Mouse (Mus musculus) heart, embryonic 10.5 days (tissue): ENCODE data around the gene Ntrk3. TPM values are rescaled to one million over a fixed set of nuclear protein-coding genes. Genes with fewer than 3 reads are reported as not detected.

Source experiments
- DNase-seq: peaks from one replicate; pipeline ENCODE4 v3.0.0-alpha.2; 2017; ENCODE audit warnings: low spot score
- H3K27ac ChIP-seq: fragments of 300-500 bp; sonication (generic); 2 replicates; pipeline ENCODE4 v1.5.1; 2016; ENCODE audit warnings: mild to moderate bottlenecking
- H3K27me3 ChIP-seq: fragments of 300-500 bp; sonication (generic); 2 replicates; pipeline ENCODE4 v1.6.1; 2016; ENCODE audit warnings: mild to moderate bottlenecking; ENCODE audit not compliant: poor library complexity, insufficient read depth, severe bottlenecking
- H3K36me3 ChIP-seq: fragments of 300-500 bp; sonication (generic); 2 replicates; pipeline ENCODE4 v1.6.1; 2016; ENCODE audit warnings: mild to moderate bottlenecking, moderate library complexity
- H3K4me1 ChIP-seq: fragments of 300-500 bp; sonication (generic); 2 replicates; pipeline ENCODE4 v1.6.1; 2016; ENCODE audit warnings: mild to moderate bottlenecking
- H3K4me3 ChIP-seq: fragments of 300-500 bp; sonication (generic); 2 replicates; pipeline ENCODE4 v1.5.1; 2016; ENCODE audit warnings: mild to moderate bottlenecking, moderate library complexity
- H3K9me3 ChIP-seq: fragments of 300-500 bp; sonication (generic); 2 replicates; pipeline ENCODE4 v1.6.1; 2016; ENCODE audit warnings: mild to moderate bottlenecking, moderate library complexity
- WGBS: fragments of 180-500 bp; shearing (Covaris S2); methylation state at CpG from one replicate; pipeline ENCODE4 v1.1.7; 2016; 5-methylcytosine and 5-hydroxymethylcytosine counted together
- polyA plus RNA-seq: library from polyadenylated mRNA; unstranded; fragments of >200 nt; fragmentation: Nextera tagmentation; extraction: Ambion mirVana; gene quantifications from 2 replicates; pipeline ENCODE4 v1.2.1, GENCODE M21; 2016

Ntrk3 gene
- polyA plus RNA-seq, 1 experiment from 2014 or later = 1.4 TPM

DNA sequence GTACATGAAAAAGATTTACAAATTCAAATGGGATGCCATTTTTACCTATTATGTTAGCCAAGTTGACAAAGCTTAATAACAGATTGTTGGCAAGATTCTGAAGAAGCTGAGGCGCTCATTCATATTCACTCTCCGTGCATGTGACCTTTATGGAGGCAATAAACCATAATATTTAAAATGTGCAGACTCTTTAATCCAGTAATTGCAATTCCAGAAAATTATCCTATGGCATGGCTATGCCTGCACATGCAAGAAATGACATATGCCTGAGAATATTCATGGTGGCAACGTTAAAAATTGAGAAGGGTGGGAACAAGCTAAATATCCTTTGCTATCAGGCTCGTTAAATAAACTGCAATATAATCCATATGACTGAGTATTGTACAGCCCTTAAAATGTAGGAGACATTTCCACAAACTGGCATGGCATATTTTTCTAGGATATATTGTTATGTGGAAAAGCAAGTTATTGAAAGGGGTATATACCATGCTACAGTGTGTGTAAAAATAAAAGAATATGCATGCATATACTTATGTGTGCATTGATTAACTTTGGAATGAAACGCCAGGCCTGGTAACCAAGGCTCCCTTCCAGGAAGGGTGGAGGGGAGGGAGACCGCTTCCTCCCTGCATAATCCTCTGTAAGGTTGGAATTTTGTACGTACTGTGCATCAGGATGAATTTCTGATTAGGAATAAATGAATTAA, 16.1 kb upstream of the Ntrk3 start:
- Histone ChIP-seq H3K4me3 (no peak overlapping the region), H3K36me3 (no peaks in the 10 kb centered on the region), H3K27ac (no peak overlapping the region), H3K9me3 (no peaks in the 10 kb centered on the region), H3K4me1 (no peaks in the 10 kb centered on the region), H3K27me3 (no peaks in the 10 kb centered on the region)
- DNase-seq = peak; percentile 25
- 77% methylated on average over 7 of the region's 7 CpGs for WGBS

DNA sequence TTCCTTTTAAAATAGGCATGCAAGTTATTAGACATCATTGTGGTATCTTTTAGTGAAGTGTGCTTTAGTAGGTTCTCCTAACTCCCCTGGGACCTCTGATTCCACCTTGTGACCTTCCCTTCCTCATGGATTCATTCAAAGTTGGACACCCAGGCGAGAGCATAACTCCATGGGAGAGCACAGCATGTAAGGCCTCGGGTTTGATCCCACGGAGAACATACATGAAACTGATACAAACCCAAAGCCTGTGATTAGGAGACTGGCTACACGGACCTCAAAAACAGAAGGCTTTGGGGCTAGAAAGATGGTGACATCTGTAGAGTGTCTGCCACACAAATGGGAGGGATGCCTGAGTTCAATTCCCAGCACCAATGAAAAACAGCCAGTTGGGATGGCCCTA, 15.1 kb upstream of the Ntrk3 start:
- Histone ChIP-seq H3K27me3 (no peaks in the 10 kb centered on the region), H3K27ac (no peak overlapping the region), H3K36me3 (no peaks in the 10 kb centered on the region), H3K9me3 (no peaks in the 10 kb centered on the region), H3K4me1 (no peaks in the 10 kb centered on the region), H3K4me3 (no peak overlapping the region)
- DNase-seq = peak; percentile 65
- 88% methylated on average over 4 of the region's 4 CpGs for WGBS

DNA sequence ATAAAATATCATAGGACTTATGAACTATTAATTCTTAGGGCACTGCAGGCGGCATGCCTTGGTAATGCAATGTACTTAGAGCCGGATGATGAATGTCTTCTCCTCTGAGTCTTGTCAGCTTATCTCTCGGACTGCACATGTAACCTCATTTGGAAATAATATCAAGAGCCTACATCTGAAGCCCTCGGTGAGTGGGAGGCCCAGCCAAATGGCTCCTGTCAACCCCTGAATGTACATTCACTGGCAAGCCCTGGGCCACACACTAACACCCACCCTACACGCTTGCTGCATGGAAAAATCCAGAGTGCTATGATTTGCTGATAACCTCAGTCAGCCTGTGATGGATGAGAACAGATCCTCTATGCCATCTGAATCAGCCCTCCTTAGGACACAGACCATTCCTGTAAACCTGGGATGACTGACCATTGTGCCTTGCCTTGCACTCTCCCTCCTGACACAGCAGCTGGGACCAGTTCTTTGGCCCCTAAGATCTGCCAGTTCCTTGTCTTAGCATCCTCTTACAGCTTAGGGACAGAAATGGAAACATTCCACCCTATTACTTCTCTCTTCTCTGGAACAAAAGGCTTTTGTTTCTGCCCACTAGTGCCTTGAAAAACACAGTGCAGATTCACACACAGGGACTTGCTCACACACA, 6.0 kb upstream of the Ntrk3 start:
- Histone ChIP-seq H3K4me3 (no peak overlapping the region), H3K4me1 (no peaks in the 10 kb centered on the region), H3K27me3 (no peaks in the 10 kb centered on the region), H3K27ac (no peak overlapping the region), H3K36me3 (no peaks in the 10 kb centered on the region), H3K9me3 (no peaks in the 10 kb centered on the region)
- 62% methylated on average over 5 of the region's 5 CpGs for WGBS
- DNase-seq = no peak

DNA sequence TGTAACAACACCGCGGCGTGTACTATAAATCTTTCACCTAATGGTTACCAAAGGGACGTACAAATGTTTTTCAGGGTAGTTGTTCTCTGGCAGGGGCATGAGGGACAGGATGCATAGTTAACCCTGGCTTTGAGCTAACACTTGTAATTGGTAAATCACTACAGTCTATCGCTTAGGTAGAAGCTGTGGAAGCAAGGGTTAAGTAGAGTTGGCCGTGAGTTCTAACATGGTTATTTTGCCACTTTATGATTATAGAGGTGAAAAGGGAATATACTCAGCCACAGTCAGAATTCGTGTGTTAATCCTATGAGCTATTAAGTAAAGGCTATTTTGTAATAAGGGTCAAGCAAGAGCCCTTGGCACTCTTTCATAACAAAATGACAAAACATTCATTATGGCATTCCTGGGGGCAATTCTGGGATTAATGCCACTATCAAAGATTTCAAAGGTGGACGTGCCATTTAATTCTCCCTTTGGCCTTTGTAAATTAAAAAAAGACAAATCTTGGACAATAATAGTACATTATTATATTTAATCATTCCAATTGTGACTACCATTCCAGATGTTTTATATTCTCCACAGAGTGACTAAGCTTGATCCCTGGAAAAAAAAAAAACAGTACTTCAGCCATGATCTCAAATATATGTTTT, 1.7 kb upstream of the Ntrk3 start:
- H3K27me3 ChIP-seq = no peaks in the 10 kb centered on the region
- DNase-seq = peak; percentile 10
- H3K9me3 ChIP-seq = no peaks in the 10 kb centered on the region
- H3K27ac ChIP-seq = no peak overlapping the region
- WGBS = 82% methylated on average over 8 of the region's 8 CpGs
- no peaks in the 10 kb centered on the region for H3K4me1 ChIP-seq
- no peak overlapping the region for H3K4me3 ChIP-seq
- H3K36me3 ChIP-seq = no peaks in the 10 kb centered on the region

DNA sequence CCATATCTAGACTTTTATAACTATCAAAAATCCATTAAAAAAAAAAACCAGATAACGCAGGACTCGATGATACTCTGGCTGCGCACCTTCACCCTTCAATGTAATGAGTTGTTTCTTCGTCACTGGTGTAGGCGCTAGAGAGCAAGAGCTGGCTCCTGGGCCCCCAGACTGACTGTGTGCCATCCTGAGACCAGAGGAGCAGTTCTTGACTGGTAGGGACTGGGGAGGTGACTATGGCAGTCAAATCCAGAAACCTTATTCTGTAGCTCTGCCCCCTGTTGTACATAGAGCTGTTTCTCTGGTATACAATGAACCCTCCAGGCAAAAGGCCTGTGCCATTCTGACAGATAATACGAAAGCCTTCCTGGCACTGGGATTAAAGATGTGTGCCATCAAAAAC, 616 bp downstream of the Ntrk3 start:
- Histone ChIP-seq H3K9me3 (no peaks in the 10 kb centered on the region), H3K4me1 (no peaks in the 10 kb centered on the region)

DNA sequence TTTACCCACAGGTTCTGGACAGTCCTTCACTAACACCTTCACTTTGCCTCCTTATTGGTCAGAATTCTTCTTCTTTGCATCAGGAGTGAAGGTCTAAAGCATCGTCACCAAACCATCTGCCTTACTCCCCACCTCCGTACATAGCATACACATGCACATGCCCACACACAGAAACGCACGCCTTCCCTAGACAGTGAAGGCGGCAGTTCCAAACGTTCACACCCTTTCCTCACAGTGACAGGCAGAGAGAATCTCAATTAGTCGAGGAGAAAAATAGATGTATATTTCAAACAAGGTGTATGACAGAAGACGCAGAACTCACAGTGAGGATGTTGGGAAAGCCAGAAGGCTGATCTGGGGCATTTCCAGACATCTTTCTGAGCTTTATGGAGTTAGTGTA, 6.4 kb downstream of the Ntrk3 start:
- no peak overlapping the region for H3K27ac ChIP-seq
- H3K4me1 ChIP-seq = no peaks in the 10 kb centered on the region
- H3K4me3 ChIP-seq = no peak overlapping the region
- 78% methylated on average over 8 of the region's 8 CpGs for WGBS
- no peak for DNase-seq
- H3K9me3 ChIP-seq = no peaks in the 10 kb centered on the region
- no peaks in the 10 kb centered on the region for H3K36me3 ChIP-seq
- no peaks in the 10 kb centered on the region for H3K27me3 ChIP-seq

More for the DNA sequence above, 616 bp downstream of the Ntrk3 start:
- DNase-seq = peak; percentile 4
- WGBS = 86% methylated on average over 6 of the region's 6 CpGs
- no peaks in the 10 kb centered on the region for H3K27me3 ChIP-seq
- no peak overlapping the region for H3K27ac ChIP-seq
- H3K4me3 ChIP-seq = no peak overlapping the region
- H3K36me3 ChIP-seq = no peaks in the 10 kb centered on the region

DNA sequence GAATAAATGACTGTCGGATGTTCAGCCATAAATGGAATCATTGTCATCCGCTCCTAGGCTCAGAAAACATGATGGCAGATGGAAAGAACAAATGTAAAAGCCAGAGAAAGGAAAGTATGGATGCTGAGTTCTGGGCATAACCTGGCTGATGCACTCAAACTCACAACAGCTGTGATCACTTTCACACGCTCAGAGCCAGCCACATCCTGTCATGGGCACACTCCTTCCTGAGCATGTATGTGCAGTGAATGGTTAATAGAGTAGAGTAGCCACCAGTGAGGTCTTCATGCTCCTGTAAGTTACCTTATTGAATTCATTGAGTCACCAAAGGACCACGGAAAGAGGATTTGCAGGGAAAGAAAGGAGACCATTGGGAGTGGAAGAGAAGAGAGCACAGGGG, 13.2 kb downstream of the Ntrk3 start:
- Histone ChIP-seq H3K27ac (no peak overlapping the region), H3K9me3 (no peaks in the 10 kb centered on the region), H3K4me3 (no peak overlapping the region), H3K36me3 (no peaks in the 10 kb centered on the region), H3K27me3 (no peaks in the 10 kb centered on the region), H3K4me1 (no peaks in the 10 kb centered on the region)
- WGBS = 75% methylated on average over 4 of the region's 4 CpGs
- DNase-seq = no peak

DNA sequence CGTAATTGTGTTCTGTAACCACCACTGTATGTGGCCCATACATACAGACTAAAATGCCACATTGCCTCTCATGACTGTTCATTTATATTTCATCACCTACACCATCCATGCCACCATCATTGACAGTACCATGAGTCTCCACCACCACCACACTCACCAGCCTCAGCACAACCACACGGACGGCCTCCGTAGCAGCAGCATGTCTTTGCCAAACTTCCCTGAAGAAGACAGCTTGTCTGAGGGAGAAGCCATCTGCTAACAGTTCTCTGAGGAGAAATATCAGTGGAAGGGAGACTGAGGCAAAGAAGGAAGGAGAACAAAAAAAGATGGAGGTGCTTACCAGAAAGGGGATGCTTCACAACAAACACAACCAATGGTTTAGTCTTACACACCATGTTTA, 15.8 kb downstream of the Ntrk3 start:
- Histone ChIP-seq H3K27ac (no peak overlapping the region), H3K36me3 (no peaks in the 10 kb centered on the region), H3K27me3 (no peaks in the 10 kb centered on the region), H3K4me3 (no peak overlapping the region), H3K9me3 (no peaks in the 10 kb centered on the region), H3K4me1 (no peaks in the 10 kb centered on the region)
- WGBS = 86% methylated on average over 4 of the region's 4 CpGs
- no peak for DNase-seq

DNA sequence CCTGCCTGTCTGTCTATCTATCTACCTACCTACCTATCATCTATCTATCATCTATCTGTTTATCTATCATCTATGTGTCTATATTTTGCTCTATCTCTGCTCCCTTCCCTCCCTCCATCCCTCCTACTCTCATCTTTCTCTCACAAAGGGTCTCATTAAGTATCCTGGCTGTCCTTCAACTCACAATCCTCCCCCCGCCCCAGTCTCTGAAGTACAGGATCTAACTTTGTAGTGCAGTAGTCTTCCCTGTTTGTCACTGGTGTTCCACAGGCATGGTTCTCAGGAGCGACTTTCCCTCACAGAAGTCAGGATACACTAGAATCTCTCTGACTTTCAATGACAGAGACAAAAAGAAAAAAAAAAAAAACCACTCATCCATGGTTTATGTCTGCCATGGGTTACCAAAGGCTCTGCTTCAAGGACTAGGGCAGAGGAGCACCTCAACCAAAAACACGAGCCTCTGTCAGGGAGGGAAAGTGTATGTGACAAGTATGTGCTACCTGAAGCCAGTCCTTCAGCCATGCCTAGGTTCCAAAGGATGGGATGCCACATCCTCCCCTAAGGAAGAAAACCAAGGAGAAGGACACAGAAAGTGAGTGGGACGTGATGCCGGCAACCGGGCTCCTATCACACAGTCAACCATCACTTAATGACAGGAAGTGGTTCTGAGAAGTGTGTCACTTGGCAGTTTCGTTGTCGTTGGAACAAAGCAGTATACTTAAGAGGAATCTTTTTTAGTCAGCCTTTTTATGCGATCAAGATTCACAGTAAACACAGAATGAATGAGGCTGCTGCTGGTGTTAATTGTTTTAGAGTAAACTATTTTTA, 16.6 kb downstream of the Ntrk3 start:
- Histone ChIP-seq H3K27ac (no peak overlapping the region), H3K4me3 (no peak overlapping the region), H3K36me3 (no peaks in the 10 kb centered on the region), H3K27me3 (no peaks in the 10 kb centered on the region), H3K9me3 (no peaks in the 10 kb centered on the region), H3K4me1 (no peaks in the 10 kb centered on the region)
- no peak for DNase-seq
- WGBS = 77% methylated on average over 9 of the region's 9 CpGs

DNA sequence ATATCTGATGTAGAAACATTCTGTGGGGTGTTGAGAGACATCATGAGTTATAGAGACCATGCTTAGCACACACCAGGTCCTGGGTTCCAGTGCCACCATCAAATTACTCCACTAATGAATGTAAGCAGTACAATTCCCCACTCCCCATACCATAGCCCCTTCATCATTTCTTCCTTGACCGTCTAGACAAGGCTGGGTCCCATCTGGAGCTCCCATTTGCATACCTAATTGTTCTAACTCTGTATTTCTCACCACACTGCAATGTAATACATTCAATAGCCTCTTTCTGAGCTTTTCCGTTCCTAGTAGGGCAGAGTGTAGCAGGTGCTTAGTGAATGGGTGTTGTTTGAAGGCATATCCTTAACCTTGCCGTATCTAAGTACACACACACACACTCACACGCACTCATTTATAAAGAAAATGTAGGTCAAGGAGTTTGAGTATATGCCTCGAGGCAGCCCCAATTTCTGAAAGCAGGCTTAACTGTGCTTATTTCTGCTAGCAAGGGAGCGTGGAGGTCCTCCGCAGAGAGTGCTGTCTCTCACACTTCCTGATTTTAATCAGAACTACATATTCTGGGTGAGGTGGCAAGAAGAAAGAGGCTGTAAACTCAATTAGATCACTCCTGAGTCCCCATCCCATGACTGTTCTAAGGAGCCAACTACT, 17.9 kb downstream of the Ntrk3 start:
- H3K9me3 ChIP-seq = no peaks in the 10 kb centered on the region
- 83% methylated on average over 7 of the region's 7 CpGs for WGBS
- no peaks in the 10 kb centered on the region for H3K4me1 ChIP-seq
- H3K4me3 ChIP-seq = no peak overlapping the region
- H3K27ac ChIP-seq = no peak overlapping the region
- H3K36me3 ChIP-seq = no peaks in the 10 kb centered on the region
- DNase-seq = no peak
- H3K27me3 ChIP-seq = no peaks in the 10 kb centered on the region

DNA sequence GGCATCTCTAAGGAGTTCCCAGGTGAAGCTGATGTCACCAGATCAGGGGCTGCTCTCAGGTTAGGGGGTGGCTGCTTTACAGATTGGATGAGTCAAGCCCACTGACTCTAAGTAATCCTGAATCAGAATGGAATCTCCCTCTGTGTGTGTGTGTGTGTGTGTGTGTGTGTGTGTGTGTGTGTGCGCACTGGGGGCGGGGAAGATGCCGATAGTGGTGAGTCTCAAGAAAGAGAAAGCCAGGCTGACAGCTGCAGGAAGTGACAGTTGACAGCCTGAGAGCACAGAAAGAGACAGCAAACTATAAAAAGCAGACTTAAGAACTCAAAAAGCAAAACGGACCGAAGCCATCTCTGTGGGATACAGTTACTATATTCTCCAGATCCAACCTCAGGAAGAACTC, 18.7 kb downstream of the Ntrk3 start:
- no peak for DNase-seq
- H3K9me3 ChIP-seq = no peaks in the 10 kb centered on the region
- no peaks in the 10 kb centered on the region for H3K27me3 ChIP-seq
- no peaks in the 10 kb centered on the region for H3K4me1 ChIP-seq
- WGBS = 69% methylated on average over 5 of the region's 5 CpGs
- H3K4me3 ChIP-seq = no peak overlapping the region
- H3K36me3 ChIP-seq = no peaks in the 10 kb centered on the region
- no peak overlapping the region for H3K27ac ChIP-seq

DNA sequence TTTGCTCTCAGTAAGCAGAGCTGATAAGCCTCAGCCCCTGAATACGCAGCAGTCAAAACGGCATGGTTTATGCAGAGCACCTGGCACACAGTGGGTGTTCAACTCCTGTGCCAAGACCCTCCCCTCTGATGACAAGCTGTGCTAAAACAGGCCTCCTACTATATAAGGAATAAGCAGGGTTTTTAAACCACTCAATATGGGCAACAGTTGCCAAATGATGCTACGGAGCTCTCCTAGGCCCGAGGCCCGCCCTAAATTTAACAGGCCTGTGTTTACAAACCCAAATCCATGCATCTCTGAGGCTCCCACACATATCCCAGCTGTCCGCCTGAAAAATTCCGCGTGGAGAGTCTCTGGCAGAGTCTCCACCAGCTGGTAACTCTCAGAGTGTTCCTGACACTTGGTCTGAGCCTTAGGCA, 19.6 kb downstream of the Ntrk3 start:
- 76% methylated on average over 8 of the region's 8 CpGs for WGBS
- no peak for DNase-seq
- Histone ChIP-seq H3K27me3 (no peaks in the 10 kb centered on the region), H3K9me3 (no peaks in the 10 kb centered on the region), H3K4me1 (no peaks in the 10 kb centered on the region), H3K27ac (no peak overlapping the region), H3K36me3 (no peaks in the 10 kb centered on the region), H3K4me3 (no peak overlapping the region)
